Mouse (Mus musculus) forebrain, embryonic 15.5 days (tissue): ENCODE results near the gene Galntl6. TPM values are rescaled to one million over a fixed set of nuclear protein-coding genes. Genes with fewer than 3 reads are reported as not detected.

Experiments
- ATAC-seq: fragments of 200-750 bp; cut with Nextera tagmentation; replicated peaks from 2 replicates; pipeline ENCODE4 v1.8.0; 2017; ENCODE audit warnings: mild to moderate bottlenecking, moderate TSS enrichment, moderate library complexity
- H3K27ac ChIP-seq: fragments of 300-500 bp; sonication (generic); replicated peaks from 2 replicates; pipeline ENCODE4 v1.5.1; 2015; ENCODE audit warnings: mild to moderate bottlenecking, inconsistent platforms
- H3K27me3 ChIP-seq: fragments of 300-500 bp; sonication (generic); 2 replicates; pipeline ENCODE4 v1.6.1; 2015; ENCODE audit warnings: inconsistent platforms
- H3K36me3 ChIP-seq: fragments of 300-500 bp; sonication (generic); 2 replicates; pipeline ENCODE4 v1.6.1; 2015; ENCODE audit warnings: mild to moderate bottlenecking, inconsistent platforms
- H3K4me1 ChIP-seq: fragments of 300-500 bp; sonication (generic); 2 replicates; pipeline ENCODE4 v1.6.1; 2015; ENCODE audit warnings: inconsistent platforms
- H3K4me2 ChIP-seq: fragments of 300-500 bp; sonication (generic); replicated peaks from 2 replicates; pipeline ENCODE4 v1.6.1; 2015; ENCODE audit warnings: mild to moderate bottlenecking, inconsistent platforms
- H3K4me3 ChIP-seq: fragments of 300-500 bp; sonication (generic); 2 replicates; pipeline ENCODE4 v1.5.1; 2015; ENCODE audit warnings: mild to moderate bottlenecking, inconsistent platforms
- H3K9ac ChIP-seq: fragments of 300-500 bp; sonication (generic); replicated peaks from 2 replicates; pipeline ENCODE4 v1.6.1; 2015; ENCODE audit warnings: mild to moderate bottlenecking, inconsistent platforms
- H3K9me3 ChIP-seq: fragments of 300-500 bp; sonication (generic); 2 replicates; pipeline ENCODE4 v1.6.1; 2016; ENCODE audit warnings: inconsistent platforms
- WGBS: fragments of 180-500 bp; shearing (Covaris S2); methylation state at CpG from one replicate; pipeline ENCODE4 v1.1.7; 2015; ENCODE audit warnings: mixed read lengths; 5-methylcytosine and 5-hydroxymethylcytosine counted together
- polyA plus RNA-seq: library from polyadenylated mRNA; unstranded; fragments of >200 nt; fragmentation: Nextera tagmentation; extraction: Ambion mirVana; gene quantifications from 2 replicates; pipeline ENCODE4 v1.2.1, GENCODE M21; 2015

Gene Galntl6
- polyA plus RNA-seq, 1 experiment from 2014 or later: 7.3 TPM

GRCm38 (mm10) chr8:57737281-57737680 is 1175.2 kb downstream of the Galntl6 start:
- H3K27me3 ChIP-seq: no peaks in the 10 kb centered on the region
- no peak for ATAC-seq
- no peaks in the 10 kb centered on the region for H3K4me1 ChIP-seq
- H3K36me3 ChIP-seq: no peaks in the 10 kb centered on the region
- no peaks in the 10 kb centered on the region for H3K9me3 ChIP-seq
- 90% methylated on average over 4 of the region's 4 CpGs for WGBS
- H3K4me3 ChIP-seq: no peak overlapping the region
- H3K4me2 ChIP-seq: no peak overlapping the region
- H3K9ac ChIP-seq: no peak overlapping the region
- no peak overlapping the region for H3K27ac ChIP-seq

- Histone ChIP-seq H3K36me3 (no peaks in the 10 kb centered on the region), H3K4me2 (no peak overlapping the region), H3K27ac (no peak overlapping the region), H3K9ac (no peak overlapping the region), H3K9me3 (no peaks in the 10 kb centered on the region), H3K4me1 (no peaks in the 10 kb centered on the region), H3K4me3 (no peak overlapping the region), H3K27me3 (no peaks in the 10 kb centered on the region)
- WGBS: 11% methylated on average over 2 of the region's 2 CpGs
- ATAC-seq: no peak
Measured at GRCm38 (mm10) chr8:57732795-57733194, 1179.6 kb downstream of the Galntl6 start.

- H3K4me3 ChIP-seq: no peak overlapping the region
- 74% methylated on average over 8 of the region's 8 CpGs for WGBS
- H3K9ac ChIP-seq: no peak overlapping the region
- H3K27me3 ChIP-seq: no peaks in the 10 kb centered on the region
- no peak for ATAC-seq
- H3K36me3 ChIP-seq: no peaks in the 10 kb centered on the region
- H3K4me2 ChIP-seq: no peak overlapping the region
- no peaks in the 10 kb centered on the region for H3K4me1 ChIP-seq
- H3K27ac ChIP-seq: no peak overlapping the region
- H3K9me3 ChIP-seq: no peaks in the 10 kb centered on the region
Measured at GRCm38 (mm10) chr8:57731666-57732065, 1180.8 kb downstream of the Galntl6 start.

- Histone ChIP-seq H3K36me3 (no peaks in the 10 kb centered on the region), H3K9ac (no peak overlapping the region), H3K27me3 (no peaks in the 10 kb centered on the region), H3K27ac (no peak overlapping the region), H3K9me3 (no peaks in the 10 kb centered on the region), H3K4me2 (no peak overlapping the region), H3K4me1 (no peaks in the 10 kb centered on the region), H3K4me3 (no peak overlapping the region)
- 46% methylated on average over 2 of the region's 2 CpGs for WGBS
- no peak for ATAC-seq
Measured at GRCm38 (mm10) chr8:57728276-57728675, 1184.2 kb downstream of the Galntl6 start.

- Histone ChIP-seq H3K27ac (no peak overlapping the region), H3K9ac (no peak overlapping the region), H3K4me2 (no peak overlapping the region), H3K9me3 (no peaks in the 10 kb centered on the region), H3K4me1 (no peaks in the 10 kb centered on the region), H3K36me3 (no peaks in the 10 kb centered on the region), H3K4me3 (no peak overlapping the region), H3K27me3 (no peaks in the 10 kb centered on the region)
- 89% methylated on average over 13 of the region's 13 CpGs for WGBS
- no peak for ATAC-seq
Measured at GRCm38 (mm10) chr8:57724843-57725627, 1187.4 kb downstream of the Galntl6 start.

Other genes starting within 250 kb of the Galntl6 start
- 7.7 and 10.2 TPM in 2 replicates for gene BC030500, start 885 bp downstream of the Galntl6 start, polyA plus RNA-seq